Mouse (Mus musculus) heart, embryonic 12.5 days (tissue): ENCODE results near the gene Nrsn2. TPM values are rescaled to one million over a fixed set of nuclear protein-coding genes. Genes with fewer than 3 reads are reported as not detected.
A peak's percentile ranks its signal among the peaks of the same experiment; 100 is the strongest.

Experiments used
- ATAC-seq: fragments of 200-750 bp; cut with Nextera tagmentation; 2 replicates; pipeline ENCODE4 v1.8.0; 2017; ENCODE audit warnings: moderate TSS enrichment, moderate library complexity; ENCODE audit not compliant: insufficient number of reproducible peaks, low FRiP score
- H3K27ac ChIP-seq: fragments of 300-500 bp; sonication (generic); 2 replicates; pipeline ENCODE4 v1.5.1; 2016; ENCODE audit warnings: mild to moderate bottlenecking, moderate library complexity; ENCODE audit not compliant: poor library complexity, severe bottlenecking
- H3K27me3 ChIP-seq: fragments of 300-500 bp; sonication (generic); replicated peaks from 2 replicates; pipeline ENCODE4 v1.6.1; 2016; ENCODE audit warnings: mild to moderate bottlenecking, moderate library complexity
- H3K36me3 ChIP-seq: fragments of 300-500 bp; sonication (generic); 2 replicates; pipeline ENCODE4 v1.6.1; 2016; ENCODE audit warnings: mild to moderate bottlenecking, moderate library complexity
- H3K4me1 ChIP-seq: fragments of 300-500 bp; sonication (generic); replicated peaks from 2 replicates; pipeline ENCODE4 v1.6.1; 2016; ENCODE audit warnings: mild to moderate bottlenecking
- H3K4me2 ChIP-seq: fragments of 300-500 bp; sonication (generic); 2 replicates; pipeline ENCODE4 v1.6.1; 2016; ENCODE audit warnings: mild to moderate bottlenecking, moderate library complexity
- H3K4me3 ChIP-seq: fragments of 300-500 bp; sonication (generic); 2 replicates; pipeline ENCODE4 v1.5.1; 2016; ENCODE audit warnings: mild to moderate bottlenecking
- H3K9ac ChIP-seq: fragments of 300-500 bp; sonication (generic); 2 replicates; pipeline ENCODE4 v1.6.1; 2016; ENCODE audit warnings: mild to moderate bottlenecking, moderate library complexity
- H3K9me3 ChIP-seq: fragments of 300-500 bp; sonication (generic); replicated peaks from 2 replicates; pipeline ENCODE4 v1.6.1; 2016; ENCODE audit warnings: mild to moderate bottlenecking, moderate library complexity
- WGBS: fragments of 180-500 bp; shearing (Covaris S2); methylation state at CpG from one replicate; pipeline ENCODE4 v1.1.7; 2016; 5-methylcytosine and 5-hydroxymethylcytosine counted together
- polyA plus RNA-seq: library from polyadenylated mRNA; unstranded; fragments of >200 nt; fragmentation: Nextera tagmentation; extraction: Ambion mirVana; gene quantifications from 2 replicates; pipeline ENCODE4 v1.2.1, GENCODE M21; 2016

The Nrsn2 gene
- 3.4 and 3.8 TPM in 2 replicates for polyA plus RNA-seq

DNA sequence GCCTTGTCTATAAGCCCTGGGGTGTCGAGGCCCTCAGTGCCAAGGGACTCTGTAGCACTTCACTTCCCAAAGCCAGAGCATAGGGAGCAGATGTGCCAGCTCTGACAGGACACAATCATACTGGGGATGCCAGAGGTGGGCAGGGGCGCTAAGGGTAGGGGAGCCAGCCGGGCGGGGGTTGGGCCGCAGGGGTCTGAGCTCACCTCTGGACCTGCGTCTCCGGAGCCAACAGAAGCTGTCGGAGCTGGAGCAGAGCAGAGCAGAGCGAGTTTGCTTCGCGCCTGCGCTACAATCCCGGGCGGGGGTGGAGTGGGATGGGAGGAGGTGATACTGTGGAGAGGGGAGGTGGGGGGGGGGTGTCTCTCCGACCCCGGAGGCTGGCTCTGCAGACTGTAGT lies at the start of gene Nrsn2:
Nrsn2 (minus strand) TSS at position 294 of the 397 bp plus-strand sequence.
- Histone ChIP-seq H3K27ac (no peak within 1 kb of the TSS), H3K4me2 (peak within 1 kb of the TSS; percentile 63), H3K36me3 (no peaks in the 10 kb centered on the region), H3K27me3 (peaks cover 40% of the 10 kb centered on the region), H3K4me3 (peak within 1 kb of the TSS; percentile 23), H3K4me1 (peaks cover 18% of the 10 kb centered on the region), H3K9ac (peak within 1 kb of the TSS; percentile 59; the same call in 1 of the 2 replicates), H3K9me3 (no peaks in the 10 kb centered on the region)
- WGBS: 3% methylated on average over 16 of the region's 16 CpGs
- peak; percentile 61; the same call in 1 of the 2 replicates for ATAC-seq

DNA sequence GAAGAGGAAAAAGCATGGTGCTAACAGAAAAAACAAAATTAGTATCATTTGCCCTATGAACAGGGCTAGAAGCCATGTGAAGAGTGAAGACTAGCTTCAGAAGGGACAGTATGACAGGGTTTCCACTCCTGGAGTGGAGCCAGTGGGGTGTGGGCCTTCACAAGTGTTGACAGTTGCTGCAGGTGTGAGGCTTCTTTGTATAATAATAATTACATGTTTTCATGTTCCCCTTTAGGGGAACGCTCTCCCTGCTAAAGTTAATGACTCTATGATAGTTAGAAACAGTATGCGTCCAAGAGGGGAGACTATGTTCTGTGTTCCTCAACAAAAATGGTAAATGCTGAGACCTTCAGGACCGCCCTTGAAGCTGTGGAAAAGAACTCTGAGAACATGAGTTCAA lies 39.3 kb upstream of the Nrsn2 start:
- peak overlapping the region; percentile 100 for H3K4me2 ChIP-seq

DNA sequence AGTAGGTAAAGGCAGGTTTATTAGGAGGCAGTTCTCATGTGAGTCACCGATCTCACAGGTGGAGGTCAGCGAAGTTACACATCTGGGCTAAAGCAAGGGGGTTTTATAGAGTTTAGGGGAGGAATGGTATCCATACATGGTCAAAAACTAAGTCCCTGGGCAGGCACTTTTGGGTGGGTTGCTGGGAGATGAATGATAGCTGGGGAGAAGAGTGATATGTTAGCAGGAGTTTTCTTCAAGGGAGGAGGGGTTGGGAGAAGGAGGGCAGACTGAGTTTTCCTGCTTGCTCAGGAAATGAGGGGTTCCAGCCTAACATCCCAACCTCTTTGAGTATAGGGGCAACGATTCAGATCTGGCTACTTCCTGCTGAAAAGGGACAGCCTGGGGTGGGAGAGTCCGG lies 38.8 kb upstream of the Nrsn2 start, which contains the start of gene 6820408C15Rik:
6820408C15Rik (plus strand) TSS at position 301 of the 400 bp plus-strand sequence.
- H3K9me3 ChIP-seq: peaks cover 13% of the 10 kb centered on the region
- H3K27me3 ChIP-seq: no peaks in the 10 kb centered on the region
- ATAC-seq: 0 out of 2 replicates have a peak, but pooled peaks have one; percentile 2
- peak within 1 kb of the TSS; percentile 99 for H3K27ac ChIP-seq
- peak within 1 kb of the TSS; percentile 98 for H3K9ac ChIP-seq
- peaks cover 31% of the 10 kb centered on the region for H3K4me1 ChIP-seq
- peaks cover 4% of the 10 kb centered on the region; the same call in 1 of the 2 replicates for H3K36me3 ChIP-seq
- peak within 1 kb of the TSS; percentile 78 for H3K4me3 ChIP-seq
- 23% methylated on average over 4 of the region's 4 CpGs for WGBS
- peak within 1 kb of the TSS; percentile 100 for H3K4me2 ChIP-seq

More for the DNA sequence above, 39.3 kb upstream of the Nrsn2 start:
- Histone ChIP-seq H3K36me3 (peaks cover 4% of the 10 kb centered on the region; the same call in 1 of the 2 replicates), H3K4me3 (peak overlapping the region; percentile 78; the same call in 1 of the 2 replicates), H3K27me3 (no peaks in the 10 kb centered on the region), H3K27ac (peak overlapping the region; percentile 99), H3K9me3 (peaks cover 14% of the 10 kb centered on the region), H3K4me1 (peaks cover 26% of the 10 kb centered on the region), H3K9ac (no peak overlapping the region)
- ATAC-seq: no peak
- WGBS: 95% methylated on average over 3 of the region's 3 CpGs

DNA sequence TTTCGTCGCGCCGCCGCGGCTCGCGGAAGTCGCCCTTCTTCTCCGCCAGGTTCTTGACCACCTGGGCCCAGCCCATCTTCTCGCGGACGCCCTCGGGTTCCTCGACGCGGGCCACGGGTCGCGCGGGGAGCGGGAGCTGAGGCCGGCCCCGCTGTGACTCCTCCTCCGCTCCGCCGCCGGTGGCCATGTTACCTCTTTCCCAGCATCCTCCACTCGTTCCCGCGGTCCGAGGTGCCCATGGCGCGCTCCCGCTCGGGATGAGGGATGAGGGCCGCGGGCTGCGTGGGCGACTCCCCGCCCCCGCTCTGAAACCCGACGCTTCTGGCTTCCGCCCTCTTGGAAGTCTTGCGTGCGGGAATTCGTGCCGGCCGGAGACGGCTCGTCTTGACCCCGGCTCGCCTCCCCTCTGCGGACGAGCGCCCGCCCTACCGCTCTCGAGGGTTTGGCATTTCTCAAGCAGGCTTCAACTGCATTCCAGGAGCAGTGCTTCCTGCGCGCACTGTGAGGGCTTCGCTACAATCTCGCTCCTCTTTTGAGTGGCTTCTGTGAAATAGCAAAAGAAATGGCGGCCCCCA lies 38.2 kb upstream of the Nrsn2 start, which contains the start of gene Zcchc3:
Zcchc3 (minus strand) TSS at position 437 of the 575 bp plus-strand sequence.
- H3K4me2 ChIP-seq: peak within 1 kb of the TSS; percentile 100
- no peaks in the 10 kb centered on the region for H3K27me3 ChIP-seq
- peak within 1 kb of the TSS; percentile 99 for H3K27ac ChIP-seq
- ATAC-seq: peak; percentile 80
- peak within 1 kb of the TSS; percentile 98 for H3K9ac ChIP-seq
- under 1% methylated on average over 65 of the region's 65 CpGs for WGBS
- H3K4me3 ChIP-seq: peak within 1 kb of the TSS; percentile 78
- peaks cover 4% of the 10 kb centered on the region; the same call in 1 of the 2 replicates for H3K36me3 ChIP-seq
- peaks cover 7% of the 10 kb centered on the region; the same call in 1 of the 2 replicates for H3K9me3 ChIP-seq
- peaks cover 37% of the 10 kb centered on the region for H3K4me1 ChIP-seq

DNA sequence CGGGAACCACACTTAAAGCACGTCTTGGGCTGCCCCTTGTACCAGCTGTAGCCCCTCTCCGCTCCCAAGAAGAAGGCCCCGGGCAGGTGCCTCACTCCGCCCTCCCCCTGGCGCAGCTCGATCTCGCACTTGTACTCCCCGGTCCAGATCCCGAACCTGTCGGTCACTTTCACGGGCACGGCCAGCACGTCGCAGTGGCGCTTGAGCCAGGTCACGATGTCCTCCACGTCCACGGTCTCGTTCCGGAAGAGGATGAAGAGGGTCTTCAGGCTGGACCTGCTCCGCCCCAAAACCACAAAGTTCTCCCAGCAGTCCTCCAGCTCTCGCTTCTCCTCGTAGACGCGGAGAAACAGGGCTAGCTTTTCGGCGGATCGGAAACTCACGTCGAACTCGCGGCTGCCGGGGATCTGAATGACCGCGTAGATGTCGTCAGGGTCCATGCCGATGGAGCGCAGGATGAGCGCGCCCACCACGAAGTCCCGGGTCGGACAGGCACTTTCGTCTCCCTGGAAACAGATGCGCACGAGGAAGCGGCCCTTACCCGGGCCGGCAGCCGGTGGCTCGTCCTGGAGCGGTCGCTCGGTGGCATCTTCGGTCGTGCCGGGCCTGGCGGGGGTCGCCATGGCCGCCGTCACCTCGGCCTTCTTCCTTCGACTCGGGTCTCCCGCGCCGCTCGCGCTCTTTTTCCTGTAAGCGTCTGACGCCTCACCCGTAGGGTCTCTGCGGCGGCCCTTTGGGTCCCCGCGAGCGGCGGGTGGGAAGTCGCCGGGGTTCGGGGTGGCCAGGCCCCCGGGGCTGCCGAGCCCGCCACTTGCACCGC lies 37.5 kb upstream of the Nrsn2 start:
- H3K9ac ChIP-seq: peak overlapping the region; percentile 98
- peaks cover 42% of the 10 kb centered on the region for H3K4me1 ChIP-seq
- peaks cover 4% of the 10 kb centered on the region; the same call in 1 of the 2 replicates for H3K36me3 ChIP-seq
- H3K4me2 ChIP-seq: peak overlapping the region; percentile 100
- peak overlapping the region; percentile 99 for H3K27ac ChIP-seq
- H3K27me3 ChIP-seq: no peaks in the 10 kb centered on the region
- H3K9me3 ChIP-seq: peaks cover 7% of the 10 kb centered on the region; the same call in 1 of the 2 replicates
- no peak for ATAC-seq
- peak overlapping the region; percentile 78 for H3K4me3 ChIP-seq
- under 1% methylated on average over 86 of the region's 86 CpGs for WGBS

DNA sequence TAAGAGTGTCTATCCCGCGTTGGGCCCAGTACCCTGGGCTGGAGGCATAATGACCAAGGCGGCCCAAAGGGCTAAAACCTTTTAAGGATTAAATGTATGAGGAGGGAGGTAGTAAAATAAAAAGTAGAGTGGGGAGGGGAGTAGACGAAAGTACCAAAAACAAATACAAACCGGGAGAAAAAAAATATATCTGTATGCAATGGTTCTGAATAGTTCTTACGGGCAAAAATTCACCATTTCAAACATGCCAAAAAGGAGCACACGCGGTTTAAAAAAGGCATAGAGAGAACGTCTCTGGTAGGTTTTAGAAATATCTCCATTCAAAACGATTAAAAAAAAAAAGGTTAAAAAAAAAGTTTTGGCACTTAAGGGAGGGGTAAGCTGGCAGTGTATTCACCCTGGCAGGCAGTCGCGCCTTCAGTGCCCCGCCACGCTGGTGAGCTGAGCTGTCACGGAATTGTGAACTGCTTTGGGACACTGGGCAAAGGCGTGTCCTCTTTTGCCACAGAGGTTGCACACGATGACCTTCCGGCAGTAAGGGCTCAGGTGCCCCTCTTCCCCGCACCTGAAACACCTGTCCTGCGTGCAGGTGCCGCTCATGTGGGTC lies 36.8 kb upstream of the Nrsn2 start:
- no peaks in the 10 kb centered on the region for H3K27me3 ChIP-seq
- peak overlapping the region; percentile 100 for H3K4me2 ChIP-seq
- peak overlapping the region; percentile 78 for H3K4me3 ChIP-seq
- peaks cover 7% of the 10 kb centered on the region; the same call in 1 of the 2 replicates for H3K9me3 ChIP-seq
- peaks cover 42% of the 10 kb centered on the region for H3K4me1 ChIP-seq
- 1% methylated on average over 21 of the region's 21 CpGs for WGBS
- no peak for ATAC-seq
- peaks cover 4% of the 10 kb centered on the region; the same call in 1 of the 2 replicates for H3K36me3 ChIP-seq
- peak overlapping the region; percentile 98 for H3K9ac ChIP-seq
- H3K27ac ChIP-seq: peak overlapping the region; percentile 99

DNA sequence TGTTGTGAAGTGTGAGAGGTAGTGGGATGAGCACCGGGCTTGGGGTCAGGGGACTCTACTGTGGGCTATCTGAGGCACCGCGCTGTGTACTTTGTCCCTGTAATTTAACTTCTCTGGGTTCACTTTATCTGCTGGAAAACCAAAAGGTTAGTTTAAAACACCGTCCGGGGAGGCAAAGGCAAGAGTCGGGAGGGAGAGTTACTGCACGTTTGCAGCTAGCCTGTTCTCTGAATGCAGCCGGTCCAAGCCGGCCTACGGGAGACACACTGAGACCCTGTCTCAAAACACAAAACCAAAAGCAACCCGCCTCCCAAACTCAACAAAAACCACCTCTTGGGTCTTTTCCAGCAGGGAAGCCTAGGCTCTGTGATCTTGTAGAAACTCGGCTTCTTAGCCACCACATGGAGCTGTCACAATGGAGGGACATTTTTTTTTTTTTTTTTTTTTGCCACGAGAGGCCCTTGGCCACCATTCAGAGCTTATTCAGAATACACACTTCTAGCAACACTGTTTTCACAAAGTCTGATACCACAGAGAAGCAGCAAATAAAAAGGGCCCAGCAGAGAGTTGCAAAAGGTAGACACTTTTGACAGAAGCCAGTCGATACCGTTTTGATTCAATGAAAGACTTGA lies 36.2 kb upstream of the Nrsn2 start:
- no peaks in the 10 kb centered on the region for H3K27me3 ChIP-seq
- ATAC-seq: no peak
- H3K4me1 ChIP-seq: peaks cover 42% of the 10 kb centered on the region
- peaks cover 7% of the 10 kb centered on the region; the same call in 1 of the 2 replicates for H3K9me3 ChIP-seq
- H3K27ac ChIP-seq: peak overlapping the region; percentile 99
- peak overlapping the region; percentile 78 for H3K4me3 ChIP-seq
- peak overlapping the region; percentile 100 for H3K4me2 ChIP-seq
- H3K36me3 ChIP-seq: peaks cover 4% of the 10 kb centered on the region; the same call in 1 of the 2 replicates
- WGBS: 3% methylated on average over 15 of the region's 15 CpGs
- H3K9ac ChIP-seq: peak overlapping the region; percentile 98

DNA sequence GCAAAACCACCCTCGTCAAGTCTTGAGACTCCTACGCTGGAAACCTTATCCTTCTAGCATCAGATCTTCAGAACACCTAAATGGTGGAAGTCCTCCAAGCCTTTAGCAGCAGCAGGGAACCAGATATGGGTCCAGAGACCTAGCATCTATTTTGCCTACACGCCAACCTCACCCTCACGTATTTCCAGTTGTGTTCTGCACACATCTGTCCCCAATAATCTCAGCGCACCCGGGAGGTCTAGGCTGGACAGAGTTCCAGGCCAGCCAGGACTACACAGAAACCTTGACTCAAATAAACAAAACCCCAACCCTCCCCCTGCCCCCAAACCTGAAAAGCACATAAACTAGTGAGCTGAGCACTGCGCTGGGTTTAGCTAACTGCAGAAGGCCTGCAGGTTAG lies 35.0 kb upstream of the Nrsn2 start:
- Histone ChIP-seq H3K27me3 (no peaks in the 10 kb centered on the region), H3K27ac (peak overlapping the region; percentile 99), H3K4me2 (peak overlapping the region; percentile 100), H3K4me3 (peak overlapping the region; percentile 78), H3K9ac (peak overlapping the region; percentile 98), H3K9me3 (peaks cover 7% of the 10 kb centered on the region; the same call in 1 of the 2 replicates), H3K36me3 (peaks cover 4% of the 10 kb centered on the region; the same call in 1 of the 2 replicates), H3K4me1 (peaks cover 44% of the 10 kb centered on the region)
- ATAC-seq: no peak
- WGBS: 8% methylated on average over 7 of the region's 7 CpGs

DNA sequence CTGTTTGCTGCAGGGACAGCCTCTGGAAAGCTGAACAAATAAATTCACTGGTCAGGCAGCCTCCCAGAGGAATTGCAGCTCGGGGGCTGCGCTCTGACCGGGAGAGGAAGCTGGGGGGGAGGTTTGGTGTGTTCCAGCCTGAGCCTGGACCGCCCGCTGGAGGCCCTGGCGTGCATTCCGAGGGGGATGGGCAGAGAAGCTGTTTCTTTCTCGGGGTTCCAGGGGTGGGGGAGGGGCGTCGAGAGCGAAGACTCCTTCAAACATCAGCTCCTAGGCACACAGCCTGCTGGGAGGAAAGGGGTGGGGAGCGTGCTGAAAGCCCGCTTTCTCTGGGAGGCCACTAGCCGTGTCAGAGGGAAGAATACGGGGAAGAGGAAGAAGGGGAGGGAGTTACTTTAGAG lies 34.5 kb upstream of the Nrsn2 start:
- WGBS: under 1% methylated on average over 15 of the region's 15 CpGs
- Histone ChIP-seq H3K27me3 (no peaks in the 10 kb centered on the region), H3K9me3 (peaks cover 3% of the 10 kb centered on the region; the same call in 1 of the 2 replicates), H3K36me3 (peaks cover 4% of the 10 kb centered on the region; the same call in 1 of the 2 replicates), H3K4me2 (peak overlapping the region; percentile 100), H3K4me3 (peak overlapping the region; percentile 78), H3K27ac (peak overlapping the region; percentile 99), H3K4me1 (peaks cover 47% of the 10 kb centered on the region), H3K9ac (peak overlapping the region; percentile 98)
- ATAC-seq: peak; percentile 58

DNA sequence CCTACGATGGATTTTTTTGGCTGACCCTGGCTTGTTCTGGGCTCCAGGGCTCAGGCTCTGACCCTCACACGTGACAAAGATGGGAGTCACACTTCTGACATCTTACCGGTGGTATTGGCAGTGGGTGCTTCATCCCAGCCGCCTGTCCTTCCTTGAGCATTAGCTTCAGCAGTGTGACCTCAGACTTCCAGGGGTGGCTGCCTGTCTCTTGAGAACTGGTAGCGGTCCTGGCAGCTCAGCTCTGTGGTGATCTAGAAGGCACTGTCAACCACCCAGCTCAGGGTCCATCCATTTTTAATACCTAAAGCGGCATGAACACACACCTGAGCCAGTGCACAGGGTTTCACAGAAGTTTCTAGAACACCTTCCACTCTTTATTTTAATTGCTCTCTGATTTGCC lies 33.3 kb upstream of the Nrsn2 start:
- 68% methylated on average over 6 of the region's 6 CpGs for WGBS
- Histone ChIP-seq H3K9ac (no peak overlapping the region; the same call in 1 of the 2 replicates), H3K36me3 (peaks cover 4% of the 10 kb centered on the region; the same call in 1 of the 2 replicates), H3K4me1 (peaks cover 44% of the 10 kb centered on the region), H3K4me3 (no peak overlapping the region), H3K27me3 (no peaks in the 10 kb centered on the region), H3K9me3 (no peaks in the 10 kb centered on the region), H3K4me2 (no peak overlapping the region), H3K27ac (peak overlapping the region; percentile 99)
- ATAC-seq: no peak
